Mouse (Mus musculus): ENCODE data around the gene Il5. TPM values are rescaled to one million over a fixed set of nuclear protein-coding genes. Genes with fewer than 3 reads are reported as not detected.
"Not testable (repeated sequence)": the region's sequence is repeated elsewhere in the genome, so short reads cannot be mapped to it uniquely, and the experiment has no call there.

The Il5 gene
- polyA plus RNA-seq, 1 experiment from 2014 or later = not detected

DNA sequence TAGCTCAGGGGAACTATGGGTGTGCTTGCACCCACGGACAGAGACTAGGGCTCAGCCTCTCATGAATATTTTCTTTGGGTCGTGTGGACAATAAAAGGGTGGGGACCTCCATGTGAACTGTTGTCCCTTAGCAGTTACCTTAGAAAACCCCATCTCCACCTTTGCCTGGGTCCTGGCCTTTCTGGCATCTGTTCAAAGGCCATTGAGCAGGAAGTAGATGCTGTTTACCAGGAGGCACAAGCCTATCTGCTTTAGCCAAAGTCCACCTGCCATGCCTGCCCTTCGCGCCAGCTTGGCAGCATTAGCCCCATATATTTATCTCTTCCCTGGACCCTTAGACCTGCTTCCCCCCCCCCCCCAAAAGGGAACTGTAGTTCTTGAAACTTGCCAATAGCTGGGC is 37.0 kb downstream of the Il5 start:
- Histone ChIP-seq H3K27me3 (ENCODE audit: control insufficient read depth, insufficient read depth, low read length) (no peaks in the 10 kb centered on the region), H3K36me3 (ENCODE audit: control insufficient read depth, insufficient read depth, low read length) (no peaks in the 10 kb centered on the region), H3K27ac (replicated peaks) (no peak overlapping the region), H3K4me2 (replicated peaks; ENCODE audit: low read depth) (no peak overlapping the region), H3K9me3 (ENCODE audit: control insufficient read depth, low read length) (no peaks in the 10 kb centered on the region), H3K4me3 (ENCODE audit: low read depth, low read length) (no peak overlapping the region), H3K4me1 (replicated peaks; ENCODE audit: control insufficient read depth, insufficient read depth) (peaks cover 19% of the 10 kb centered on the region), H3K9ac (ENCODE audit: low read length) (no peak overlapping the region)
- TF ChIP-seq EP300 (optimal IDR thresholded peaks at IDR 0.05) (no peak), CTCF (IDR thresholded peaks at IDR 0.05; ENCODE audit: low read depth) (no peak)
- DNase-seq (ENCODE audit: low spot score) (peak; percentile 63), ATAC-seq (ENCODE audit: low FRiP score, low TSS enrichment) (peak; percentile 46; the same call in 1 of the 2 replicates)
- 77% methylated on average over 4 of the region's 4 CpGs for WGBS

DNA sequence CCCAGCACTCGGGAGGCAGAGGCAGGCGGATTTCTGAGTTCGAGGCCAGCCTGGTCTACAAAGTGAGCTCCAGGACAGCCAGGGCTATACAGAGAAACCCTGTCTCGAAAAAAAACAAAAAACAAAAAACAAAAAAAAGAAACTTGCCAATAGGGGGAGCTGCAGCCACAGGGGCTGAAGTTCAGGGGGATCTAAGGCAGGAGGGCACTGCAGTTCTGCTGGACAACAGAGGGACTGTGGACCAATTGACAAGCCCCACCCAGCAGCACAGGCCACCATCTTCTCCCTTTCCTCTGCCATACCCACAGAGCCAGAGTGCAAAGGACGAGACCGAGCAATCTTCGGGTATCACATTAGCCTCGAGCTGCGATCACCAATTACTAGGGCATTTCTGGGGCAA is 37.4 kb downstream of the Il5 start:
- H3K27ac ChIP-seq (replicated peaks); H3K27me3 ChIP-seq (ENCODE audit: control insufficient read depth, insufficient read depth, low read length); H3K36me3 ChIP-seq (ENCODE audit: control insufficient read depth, insufficient read depth, low read length); H3K9me3 ChIP-seq (ENCODE audit: control insufficient read depth, low read length); ATAC-seq (ENCODE audit: low FRiP score, low TSS enrichment); H3K4me2 ChIP-seq (replicated peaks; ENCODE audit: low read depth); H3K4me3 ChIP-seq (ENCODE audit: low read depth, low read length); H3K9ac ChIP-seq (ENCODE audit: low read length); DNase-seq (ENCODE audit: low spot score): not testable (repeated sequence)
- peak; percentile 61 for TF ChIP-seq CTCF (IDR thresholded peaks at IDR 0.05; ENCODE audit: low read depth)
- H3K4me1 ChIP-seq (replicated peaks; ENCODE audit: control insufficient read depth, insufficient read depth) = peaks cover 19% of the 10 kb centered on the region
- 83% methylated on average over 8 of the region's 9 CpGs for WGBS

DNA sequence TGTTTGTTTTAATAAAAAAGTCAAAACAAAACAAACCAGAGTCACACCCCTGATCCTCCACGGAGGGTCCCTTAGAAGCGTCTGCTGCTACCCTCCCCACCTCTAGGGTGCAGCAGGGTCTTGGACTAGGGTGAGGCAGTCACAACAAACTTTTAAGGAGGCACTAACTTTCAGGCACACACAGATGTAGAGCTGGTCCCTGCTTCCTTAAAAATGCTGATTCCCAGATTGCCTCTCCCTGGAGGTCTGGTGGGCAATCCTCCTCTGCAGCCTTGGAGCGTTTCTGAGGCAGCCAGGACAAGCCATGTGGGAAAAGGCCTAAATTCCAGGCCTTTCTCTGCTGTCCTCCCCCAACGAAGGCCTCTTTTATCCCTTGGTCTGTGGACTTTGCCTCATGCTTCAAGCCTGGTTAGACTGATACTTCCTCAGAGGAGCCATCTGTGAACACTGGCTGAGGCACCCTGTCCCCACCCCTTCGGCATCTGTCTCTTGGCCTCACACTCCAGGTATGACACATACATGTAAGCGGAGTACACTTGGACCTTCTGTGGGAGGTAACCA is 38.3 kb downstream of the Il5 start:
- Histone ChIP-seq H3K4me2 (replicated peaks; ENCODE audit: low read depth) (no peak overlapping the region), H3K9ac (ENCODE audit: low read length) (no peak overlapping the region), H3K36me3 (ENCODE audit: control insufficient read depth, insufficient read depth, low read length) (no peaks in the 10 kb centered on the region), H3K27ac (replicated peaks) (peak overlapping the region; percentile 76), H3K4me1 (replicated peaks; ENCODE audit: control insufficient read depth, insufficient read depth) (peaks cover 19% of the 10 kb centered on the region), H3K27me3 (ENCODE audit: control insufficient read depth, insufficient read depth, low read length) (no peaks in the 10 kb centered on the region), H3K9me3 (ENCODE audit: control insufficient read depth, low read length) (no peaks in the 10 kb centered on the region), H3K4me3 (ENCODE audit: low read depth, low read length) (no peak overlapping the region)
- TF ChIP-seq CTCF (IDR thresholded peaks at IDR 0.05; ENCODE audit: low read depth) (peak; percentile 68), EP300 (optimal IDR thresholded peaks at IDR 0.05) (no peak)
- WGBS = 23% methylated on average over 6 of the region's 6 CpGs
- DNase-seq (ENCODE audit: low spot score) (peak; percentile 35), ATAC-seq (ENCODE audit: low FRiP score, low TSS enrichment) (peak; percentile 20; the same call in 1 of the 2 replicates)

DNA sequence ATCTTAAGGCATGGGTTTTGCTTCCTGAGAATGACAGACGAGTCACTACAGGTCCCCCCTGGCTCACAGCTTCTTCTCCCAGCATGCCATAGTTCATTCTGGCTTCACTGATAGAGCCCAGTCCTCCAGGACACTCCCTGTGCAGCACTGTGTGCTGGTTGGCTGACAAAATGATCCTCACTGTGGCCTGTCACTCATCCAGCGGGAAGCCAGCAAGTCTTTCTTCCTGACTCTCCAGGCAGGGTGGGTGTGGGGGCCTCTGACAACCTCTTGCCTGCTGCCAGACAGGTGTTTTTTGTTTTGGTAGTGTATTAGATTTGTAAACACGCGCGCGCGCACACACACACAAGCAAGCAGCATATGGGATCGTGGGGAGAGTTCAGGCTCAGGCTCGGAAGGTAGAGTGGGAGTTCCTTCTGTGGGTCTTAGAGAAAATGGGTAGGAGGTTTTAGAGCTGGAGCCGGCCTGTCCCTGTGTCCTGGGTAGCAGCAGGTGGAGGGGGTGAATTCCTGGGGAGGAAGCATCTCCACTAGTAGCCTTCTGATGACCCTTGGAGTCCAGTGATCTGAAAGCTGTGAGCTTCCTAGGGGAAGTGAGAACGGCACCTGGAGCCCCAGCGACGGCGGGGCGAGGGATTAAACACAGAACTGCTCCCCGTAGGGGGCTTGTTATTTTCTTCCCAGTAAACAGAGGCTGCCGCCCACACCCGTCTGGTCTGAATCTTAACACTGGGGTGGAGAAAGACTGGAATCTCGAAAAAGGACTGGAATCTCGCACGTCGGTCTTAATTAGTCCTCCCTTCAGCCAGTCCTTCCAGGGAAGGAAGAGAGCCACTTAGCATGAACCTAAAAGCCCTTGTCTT is 39.2 kb downstream of the Il5 start:
- peak overlapping the region; percentile 76 for H3K27ac ChIP-seq (replicated peaks)
- TF ChIP-seq CTCF (IDR thresholded peaks at IDR 0.05; ENCODE audit: low read depth) (no peak), EP300 (optimal IDR thresholded peaks at IDR 0.05) (no peak)
- H3K9ac ChIP-seq (ENCODE audit: low read length) = 0 out of 2 replicates have a peak overlapping the region, but pooled peaks have one; percentile 31
- no peak for DNase-seq (ENCODE audit: low spot score)
- ATAC-seq (ENCODE audit: low FRiP score, low TSS enrichment) = no peak
- 34% methylated on average over 22 of the region's 22 CpGs for WGBS
- no peaks in the 10 kb centered on the region for H3K9me3 ChIP-seq (ENCODE audit: control insufficient read depth, low read length)
- peaks cover 19% of the 10 kb centered on the region for H3K4me1 ChIP-seq (replicated peaks; ENCODE audit: control insufficient read depth, insufficient read depth)
- no peak overlapping the region for H3K4me3 ChIP-seq (ENCODE audit: low read depth, low read length)
- no peaks in the 10 kb centered on the region for H3K27me3 ChIP-seq (ENCODE audit: control insufficient read depth, insufficient read depth, low read length)
- no peak overlapping the region for H3K4me2 ChIP-seq (replicated peaks; ENCODE audit: low read depth)
- no peaks in the 10 kb centered on the region for H3K36me3 ChIP-seq (ENCODE audit: control insufficient read depth, insufficient read depth, low read length)

DNA sequence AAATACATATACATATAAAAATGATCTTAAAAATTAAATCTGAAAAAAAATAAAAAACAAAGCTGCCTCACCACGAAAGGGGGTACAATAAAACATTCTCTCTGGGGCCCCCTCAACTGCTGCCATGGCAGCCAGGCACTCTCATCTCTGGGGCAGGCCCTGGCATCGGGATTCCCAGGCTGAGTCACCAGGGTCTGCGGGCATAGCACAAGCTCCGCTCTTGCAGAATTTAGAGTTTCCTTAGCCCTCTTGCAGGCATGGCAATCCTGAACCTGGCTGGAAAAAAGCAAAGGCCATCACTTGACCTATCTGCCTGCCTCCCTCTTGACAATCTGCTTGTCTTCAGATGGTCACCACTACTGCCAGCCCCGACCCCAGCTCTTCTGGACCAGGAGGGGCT is 40.7 kb downstream of the Il5 start:
- Histone ChIP-seq H3K36me3 (ENCODE audit: control insufficient read depth, insufficient read depth, low read length) (no peaks in the 10 kb centered on the region), H3K9me3 (ENCODE audit: control insufficient read depth, low read length) (no peaks in the 10 kb centered on the region), H3K27ac (replicated peaks) (peak overlapping the region; percentile 97), H3K4me3 (ENCODE audit: low read depth, low read length) (no peak overlapping the region), H3K4me2 (replicated peaks; ENCODE audit: low read depth) (no peak overlapping the region), H3K27me3 (ENCODE audit: control insufficient read depth, insufficient read depth, low read length) (no peaks in the 10 kb centered on the region), H3K4me1 (replicated peaks; ENCODE audit: control insufficient read depth, insufficient read depth) (peaks cover 19% of the 10 kb centered on the region), H3K9ac (ENCODE audit: low read length) (no peak overlapping the region)
- 65% methylated on average over 5 of the region's 5 CpGs for WGBS
- ATAC-seq (ENCODE audit: low FRiP score, low TSS enrichment) = no peak
- DNase-seq (ENCODE audit: low spot score) = no peak
- TF ChIP-seq CTCF (IDR thresholded peaks at IDR 0.05; ENCODE audit: low read depth) = no peak
- TF ChIP-seq EP300 (optimal IDR thresholded peaks at IDR 0.05) = no peak

DNA sequence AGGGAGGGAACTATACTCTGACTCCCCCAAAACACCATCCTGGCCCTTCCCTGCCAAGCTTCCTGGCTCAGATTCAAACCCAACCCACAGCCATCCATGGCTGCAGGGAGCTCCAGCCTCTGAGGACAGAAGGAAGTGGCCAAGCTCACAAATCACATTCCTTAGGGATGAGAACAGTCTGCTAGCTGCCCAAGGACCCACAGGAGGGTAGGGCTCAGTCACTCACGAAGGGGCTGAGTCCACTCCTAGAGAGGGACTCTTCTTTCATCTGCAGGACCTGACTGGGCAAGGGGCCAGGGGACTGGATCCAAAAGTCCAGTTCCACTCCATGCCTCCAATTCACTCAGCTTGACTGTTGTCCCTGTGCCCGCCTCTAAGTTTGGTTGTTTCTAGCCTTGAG is 41.2 kb downstream of the Il5 start:
- Histone ChIP-seq H3K9ac (ENCODE audit: low read length) (no peak overlapping the region), H3K27me3 (ENCODE audit: control insufficient read depth, insufficient read depth, low read length) (no peaks in the 10 kb centered on the region), H3K4me1 (replicated peaks; ENCODE audit: control insufficient read depth, insufficient read depth) (peaks cover 19% of the 10 kb centered on the region), H3K4me2 (replicated peaks; ENCODE audit: low read depth) (no peak overlapping the region), H3K4me3 (ENCODE audit: low read depth, low read length) (no peak overlapping the region), H3K9me3 (ENCODE audit: control insufficient read depth, low read length) (no peaks in the 10 kb centered on the region), H3K36me3 (ENCODE audit: control insufficient read depth, insufficient read depth, low read length) (no peaks in the 10 kb centered on the region), H3K27ac (replicated peaks) (peak overlapping the region; percentile 97)
- WGBS = 22% methylated on average over 2 of the region's 2 CpGs
- DNase-seq (ENCODE audit: low spot score) (peak; percentile 55), ATAC-seq (ENCODE audit: low FRiP score, low TSS enrichment) (peak; percentile 22; the same call in 1 of the 2 replicates)
- TF ChIP-seq CTCF (IDR thresholded peaks at IDR 0.05; ENCODE audit: low read depth) (no peak), EP300 (optimal IDR thresholded peaks at IDR 0.05) (no peak)

Measured in stomach, postnatal 0 days (tissue).